22 mouse cellular contexts compared by ENCODE assay signal in genomic region chr2:156472336-156472735, GRCm38 (mm10). TPM values are rescaled to one million over a fixed set of nuclear protein-coding genes. Genes with fewer than 3 reads are reported as not detected.
DNase-seq lines count a peak whose midpoint lies in the region.
"Had no signal": no experiment of that assay in that cellular context is flagged by ENCODE, and none has a peak within 500 bp of the region (broad histone marks: within the 10 kb centered on the region; RNA-seq: fewer than 3 reads in every experiment).

No protein-coding gene starts in this region.

- peak; percentile 44 for DNase-seq in cerebellum, adult 9-11 months
- no peak for DNase-seq in cerebellum, postnatal 4 days (ENCODE audit: low spot score in 2 of 2)
- peak; percentile 32 to 43 for DNase-seq in cerebellum, postnatal 25 days
- DNase-seq in cerebellum, adult 11 months: no peak
- no peak for DNase-seq in heart, embryonic 10.5 days (ENCODE audit: low spot score)
- DNase-seq in heart, adult 11 months: no peak
- DNase-seq in left cerebral cortex, postnatal 4 days: peak; percentile 46
- DNase-seq in left cerebral cortex, adult 11 months (ENCODE audit: low spot score): no peak
- DNase-seq: adrenal gland, postnatal 10 days; adrenal gland, postnatal 36 days; B cell, adult 2 months; forebrain, postnatal 0 days; gastrocnemius, postnatal 36 days; kidney, adult 18-20 months; kidney, adult 9 months had no signal

- H3K4me3 ChIP-seq in heart, embryonic 10.5 days: no peak overlapping the region
- H3K4me3 ChIP-seq: embryonic facial prominence, embryonic 12.5 days; embryonic facial prominence, embryonic 15.5 days; hindbrain, embryonic 12.5 days; hindbrain, embryonic 15.5 days had no signal

- H3K27ac ChIP-seq in heart, embryonic 10.5 days: peak overlapping the region; percentile 52; the same call in 1 of the 2 replicates
- H3K27ac ChIP-seq: embryonic facial prominence, embryonic 12.5 days; embryonic facial prominence, embryonic 15.5 days; hindbrain, embryonic 12.5 days; hindbrain, embryonic 15.5 days had no signal

- H3K27me3 ChIP-seq in heart, embryonic 10.5 days (ENCODE audit: insufficient read depth, poor library complexity, severe bottlenecking): peaks cover 11% of the 10 kb centered on the region; the same call in 1 of the 2 replicates
- H3K27me3 ChIP-seq: embryonic facial prominence, embryonic 12.5 days; embryonic facial prominence, embryonic 15.5 days; hindbrain, embryonic 12.5 days; hindbrain, embryonic 15.5 days; Patski had no signal

- intact Hi-C loops in left cerebral cortex, postnatal 4 days (cut with DNase I): no loop called here

- 87% methylated on average over 8 of the region's 8 CpGs for WGBS in heart, embryonic 10.5 days

- H3K9me3 ChIP-seq in heart, embryonic 10.5 days: no peaks in the 10 kb centered on the region
- H3K9me3 ChIP-seq: embryonic facial prominence, embryonic 12.5 days; embryonic facial prominence, embryonic 15.5 days; G1E; hindbrain, embryonic 12.5 days; hindbrain, embryonic 15.5 days had no signal

- H3K36me3 ChIP-seq in heart, embryonic 10.5 days: no peaks in the 10 kb centered on the region
- H3K36me3 ChIP-seq: embryonic facial prominence, embryonic 12.5 days; embryonic facial prominence, embryonic 15.5 days; G1E; hindbrain, embryonic 12.5 days; hindbrain, embryonic 15.5 days had no signal

- peaks cover 68% of the 10 kb centered on the region for H3K4me1 ChIP-seq in heart, embryonic 10.5 days

RNA-seq across cellular contexts. Expression of gene Epb41l1, which starts 51.6 kb away (rescaled TPM):
- polyA plus RNA-seq in heart, embryonic 10.5 days (2016; fragmentation: Nextera tagmentation; extraction: Ambion mirVana): 0.97 and 1.5 TPM in 2 replicates
- 100 to 1,000 TPM; 229 to 236 TPM for total RNA-seq in left cerebral cortex, postnatal 4 days (2021)
- total RNA-seq: granulocyte monocyte progenitor cell, adult 5-6 weeks had no signal

Comparison
In these comparisons a context has a peak if more than half of its experiments do, and no peak if none do; other contexts are left out.
1. DNase-seq: peak in cerebellum, adult 9-11 months (single experiment), cerebellum, postnatal 25 days (2 of 2) and left cerebral cortex, postnatal 4 days (single experiment); none in cerebellum, postnatal 4 days (0 of 2), cerebellum, adult 11 months (single experiment), heart, embryonic 10.5 days (single experiment), heart, adult 11 months (single experiment) and left cerebral cortex, adult 11 months (single experiment).